Mouse (Mus musculus) heart, postnatal 10 days (tissue): ENCODE data around the gene Asb1. TPM values are rescaled to one million over a fixed set of nuclear protein-coding genes. Genes with fewer than 3 reads are reported as not detected.
A peak's percentile ranks its signal among the peaks of the same experiment; 100 is the strongest.

Experiments used
- DNase-seq, 2 experiments: peaks; one replicate each; pipeline ENCODE4 v3.0.0; 2021
- intact Hi-C: fragments of 180-260 bp; cut with DNase I; formaldehyde crosslinking; loops from one replicate; pipeline ENCODE4 v1.15.1; 2025
- total RNA-seq, 2 experiments: library from RNA; stranded (reverse); gene quantifications; 2 replicates each; pipeline ENCODE4 v1.2.3; 2021

Gene Asb1
- total RNA-seq, 2 experiments from 2014 or later: 17.6 to 19.4 TPM

DNA sequence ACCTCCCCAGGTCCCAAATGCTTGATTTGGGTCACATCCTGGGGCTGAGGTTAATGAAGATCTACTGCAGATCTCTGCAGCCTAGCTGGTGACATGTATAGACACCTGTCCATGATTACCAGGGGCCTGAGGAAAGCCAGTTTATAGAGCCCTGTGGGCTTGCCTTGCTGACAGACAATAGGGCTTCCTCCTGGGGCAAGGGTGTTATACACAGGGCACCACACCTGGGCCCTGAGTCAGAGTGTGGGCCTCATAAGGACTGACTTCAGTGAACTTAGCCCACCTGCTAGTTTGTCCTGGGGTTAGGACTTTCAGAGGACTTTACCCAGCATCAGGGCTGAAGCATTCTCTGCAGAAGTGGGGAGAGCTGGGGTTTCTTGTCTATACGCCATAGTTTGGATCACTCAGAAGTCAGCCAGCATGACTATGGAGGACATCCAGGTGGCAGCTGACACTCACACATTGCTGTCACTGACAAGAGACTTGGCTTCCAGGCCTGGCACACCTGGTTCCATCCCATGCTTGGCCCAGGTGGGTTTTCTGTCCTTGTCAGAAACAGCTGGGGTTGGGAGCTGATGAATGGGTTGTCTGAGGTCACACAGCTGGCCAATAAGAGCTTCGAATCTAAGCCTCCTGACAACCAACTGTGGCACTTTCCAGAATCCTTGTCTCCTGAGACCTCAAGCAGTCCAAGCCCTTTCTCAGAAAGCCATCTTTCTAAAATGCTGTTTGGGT lies 61.2 kb downstream of the Asb1 start:
- peak; percentile 20 to 30 for DNase-seq
- intact Hi-C loops: loop anchor here (10.0 kb wide), 1 partner anchor 273 kb away; no protein-coding TSS in a partner anchor

DNA sequence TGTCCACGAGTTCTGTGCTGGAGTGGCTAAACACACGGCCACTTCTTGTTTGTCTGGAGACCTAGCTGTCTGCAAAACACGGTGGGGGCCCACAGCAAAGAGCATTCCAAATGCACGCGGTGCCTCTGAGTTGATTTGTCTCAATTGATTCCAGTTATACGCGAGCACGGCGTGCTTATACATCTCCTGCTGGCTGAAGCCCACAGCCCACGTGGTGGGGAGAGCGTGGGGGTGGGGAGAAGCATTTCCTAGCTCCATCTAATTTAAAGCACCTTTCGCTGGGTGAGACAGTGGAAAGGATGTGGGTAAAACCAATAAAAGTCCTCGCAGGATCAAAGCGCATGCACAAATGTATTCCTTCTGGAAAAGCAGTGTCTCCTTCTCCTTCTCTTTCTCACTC lies 65.3 kb downstream of the Asb1 start:
- intact Hi-C loops: loop anchor here (10.0 kb wide), 1 partner anchor 269 kb away; no protein-coding TSS in a partner anchor
- no peak for DNase-seq

DNA sequence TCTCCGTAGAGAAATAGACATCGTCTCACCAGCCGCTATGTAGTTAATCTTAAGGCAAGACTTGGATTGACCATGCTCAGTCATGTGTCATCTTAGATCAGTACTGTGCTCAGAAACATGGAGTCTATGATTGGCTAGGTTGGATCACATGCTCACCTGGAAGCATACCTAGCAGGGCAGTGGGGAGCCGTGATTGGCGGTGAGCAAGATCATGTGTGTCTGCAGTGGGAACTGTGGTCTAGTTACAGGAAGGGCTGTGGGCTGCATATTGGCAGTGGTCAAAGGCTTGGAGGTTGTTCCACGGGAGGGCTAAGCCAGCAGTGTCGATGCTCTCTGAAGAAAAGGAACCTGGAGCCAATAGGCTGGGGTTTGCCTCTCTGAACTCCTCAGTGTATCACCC lies 66.4 kb downstream of the Asb1 start:
- intact Hi-C loops: loop anchor here (10.0 kb wide), 1 partner anchor 268 kb away; no protein-coding TSS in a partner anchor

DNA sequence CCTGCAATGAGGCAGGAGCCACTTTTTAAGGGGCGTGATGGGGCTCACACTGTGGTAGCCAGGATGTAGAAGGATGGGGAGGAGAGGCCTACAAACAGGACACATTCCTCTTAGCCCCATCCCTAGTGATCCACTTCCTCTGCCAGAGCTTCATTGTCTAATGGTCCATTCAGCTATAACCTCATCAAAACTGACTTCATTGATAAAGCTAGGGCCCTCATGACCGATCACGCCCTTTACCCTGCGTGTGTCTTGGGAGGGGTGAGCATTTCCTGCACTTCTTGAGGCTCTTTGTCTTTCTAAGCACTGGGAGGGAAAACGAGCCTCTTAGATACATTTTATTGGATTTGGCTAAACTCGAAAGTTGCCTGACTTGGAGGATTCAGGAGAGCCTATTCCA lies 66.8 kb downstream of the Asb1 start:
- intact Hi-C loops: loop anchor here (10.0 kb wide), 1 partner anchor 268 kb away; no protein-coding TSS in a partner anchor
- DNase-seq: no peak

More for the DNA sequence above, 66.4 kb downstream of the Asb1 start:
- no peak for DNase-seq

Other genes with a start within 250 kb of the Asb1 start
- gene Scly, start 242.2 kb upstream of the Asb1 start, total RNA-seq: 10 to 100 TPM; 13.7 TPM
- under 1 TPM in 1 of 2 experiments, not detected in 1; 0.10 TPM for gene Espnl, start 218.5 kb upstream of the Asb1 start, total RNA-seq
- 10 to 100 TPM; 42.8 to 60.1 TPM for gene Klhl30, start 189.5 kb upstream of the Asb1 start, total RNA-seq
- under 1 TPM; 0.32 to 0.45 TPM for gene Erfe, start 174.1 kb upstream of the Asb1 start, total RNA-seq
- 10 to 100 TPM; 48.5 to 54.9 TPM for gene Ilkap, start 141.7 kb upstream of the Asb1 start, total RNA-seq
- gene Hes6, start 126.5 kb upstream of the Asb1 start, total RNA-seq: 10 to 100 TPM; 22.2 to 25.0 TPM
- gene Per2, start 81.2 kb upstream of the Asb1 start, total RNA-seq: 10 to 100 TPM in 1 of 2 experiments, 1 to 10 TPM in 1; 7.5 to 21.1 TPM
- 1 to 10 TPM; 4.4 to 5.3 TPM for gene Traf3ip1, start 45.9 kb upstream of the Asb1 start, total RNA-seq